In genomic region chr2:136513806-136514205, GRCm38 (mm10) we compare ENCODE assay signal across 20 mouse cellular contexts. TPM values are rescaled to one million over a fixed set of nuclear protein-coding genes. Genes with fewer than 3 reads are reported as not detected.
A peak's percentile ranks its signal among the peaks of the same experiment; 100 is the strongest.
DNase-seq lines count a peak whose midpoint lies in the region; ATAC-seq and TF ChIP-seq lines count a peak whose summit lies in the region.
"Had no signal": no experiment of that assay in that cellular context is flagged by ENCODE, and none has a peak within 500 bp of the region (broad histone marks: within the 10 kb centered on the region; RNA-seq: fewer than 3 reads in every experiment).

No protein-coding gene starts in this region.

- 0 out of 2 replicates have a peak, but pooled peaks cover 3% of the 10 kb centered on the region for H3K4me1 ChIP-seq in limb, embryonic 14.5 days (ENCODE audit: control insufficient read depth, insufficient read depth, low read length)
- no peaks in the 10 kb centered on the region for H3K4me1 ChIP-seq in limb, embryonic 10.5 days
- peaks cover 3% of the 10 kb centered on the region; the same call in 1 of the 2 replicates for H3K4me1 ChIP-seq in embryonic facial prominence, embryonic 15.5 days
- H3K4me1 ChIP-seq in midbrain, embryonic 10.5 days, result peaks cover 11% of the 10 kb centered on the region; the same call in 1 of the 2 replicates

- no peaks in the 10 kb centered on the region for H3K9me3 ChIP-seq in limb, embryonic 14.5 days (ENCODE audit: control insufficient read depth, low read length)
- no peaks in the 10 kb centered on the region for H3K9me3 ChIP-seq in limb, embryonic 10.5 days (replicated peaks)
- no peaks in the 10 kb centered on the region for H3K9me3 ChIP-seq in embryonic facial prominence, embryonic 15.5 days (replicated peaks)
- no peaks in the 10 kb centered on the region for H3K9me3 ChIP-seq in midbrain, embryonic 10.5 days (replicated peaks)
- H3K9me3 ChIP-seq: forebrain, embryonic 13.5 days; forebrain, embryonic 15.5 days had no signal

- H3K27ac ChIP-seq in limb, embryonic 14.5 days (replicated peaks; ENCODE audit: low read depth, low read length), result 0 out of 2 replicates have a peak overlapping the region, but pooled peaks have one; percentile 39
- H3K27ac ChIP-seq in limb, embryonic 10.5 days, result no peak overlapping the region
- peak overlapping the region; percentile 65; the same call in 1 of the 2 replicates for H3K27ac ChIP-seq in embryonic facial prominence, embryonic 15.5 days (replicated peaks)
- no peak overlapping the region for H3K27ac ChIP-seq in midbrain, embryonic 10.5 days (replicated peaks)
- H3K27ac ChIP-seq: forebrain, embryonic 13.5 days; forebrain, embryonic 15.5 days had no signal

- no peak overlapping the region for H3K9ac ChIP-seq in limb, embryonic 14.5 days (ENCODE audit: low read depth, low read length, severe bottlenecking)
- H3K9ac ChIP-seq in embryonic facial prominence, embryonic 15.5 days, result no peak overlapping the region
- H3K9ac ChIP-seq: forebrain, embryonic 13.5 days; forebrain, embryonic 15.5 days; forebrain, postnatal 0 days had no signal

- DNase-seq in limb, embryonic 14.5 days (ENCODE audit: low spot score), result peak; percentile 91
- no peak for DNase-seq in limb, embryonic 10.5 days (ENCODE audit: low spot score)
- peak; percentile 78 for DNase-seq in NIH3T3 (ENCODE audit: low read depth)
- peak; percentile 52 for DNase-seq in adipocyte (ENCODE audit: low spot score)
- DNase-seq in frontal cortex, adult 2 months (ENCODE audit: extremely low spot score in 1 of 2, low spot score in 1 of 2), result no peak
- no peak for DNase-seq in neural tube, embryonic 10.5 days (ENCODE audit: extremely low spot score, low spot score)
- no peak for DNase-seq in midbrain, embryonic 10.5 days (ENCODE audit: low spot score)
- DNase-seq: adrenal gland, adult 8-10 months; adrenal gland, postnatal 14 days; adrenal gland, postnatal 36 days; cerebellum, adult 11-12 months; cerebellum, adult 2 months; cerebellum, adult 9-10 months; cerebellum, postnatal 25 days; forebrain, postnatal 0 days had no signal

- no peak overlapping the region for H3K4me2 ChIP-seq in limb, embryonic 14.5 days (replicated peaks; ENCODE audit: low read depth, low read length, severe bottlenecking)
- H3K4me2 ChIP-seq in embryonic facial prominence, embryonic 15.5 days (replicated peaks), result no peak overlapping the region
- H3K4me2 ChIP-seq: forebrain, embryonic 13.5 days; forebrain, embryonic 15.5 days had no signal

- no peak for TF ChIP-seq POLR2A in limb, embryonic 14.5 days (IDR thresholded peaks at IDR 0.05; ENCODE audit: borderline replicate concordance, extremely low read depth, insufficient read depth, insufficient read length)

- H3K4me3 ChIP-seq in limb, embryonic 14.5 days (replicated peaks; ENCODE audit: low read length), result no peak overlapping the region
- H3K4me3 ChIP-seq in limb, embryonic 10.5 days, result no peak overlapping the region
- H3K4me3 ChIP-seq in embryonic facial prominence, embryonic 15.5 days (replicated peaks), result no peak overlapping the region
- H3K4me3 ChIP-seq in midbrain, embryonic 10.5 days, result no peak overlapping the region
- H3K4me3 ChIP-seq: forebrain, embryonic 13.5 days; forebrain, embryonic 15.5 days had no signal

- H3K27me3 ChIP-seq in limb, embryonic 14.5 days (ENCODE audit: control insufficient read depth, insufficient read depth, low read length), result no peaks in the 10 kb centered on the region
- H3K27me3 ChIP-seq in limb, embryonic 10.5 days (ENCODE audit: low read depth, poor library complexity, severe bottlenecking), result no peaks in the 10 kb centered on the region
- no peaks in the 10 kb centered on the region for H3K27me3 ChIP-seq in embryonic facial prominence, embryonic 15.5 days
- H3K27me3 ChIP-seq in midbrain, embryonic 10.5 days (ENCODE audit: low read depth, poor library complexity, severe bottlenecking), result peaks cover 27% of the 10 kb centered on the region
- H3K27me3 ChIP-seq: forebrain, embryonic 15.5 days had no signal

- H3K36me3 ChIP-seq in limb, embryonic 14.5 days (ENCODE audit: control insufficient read depth, insufficient read depth, low read length), result no peaks in the 10 kb centered on the region
- no peaks in the 10 kb centered on the region for H3K36me3 ChIP-seq in limb, embryonic 10.5 days
- H3K36me3 ChIP-seq in embryonic facial prominence, embryonic 15.5 days, result no peaks in the 10 kb centered on the region
- no peaks in the 10 kb centered on the region for H3K36me3 ChIP-seq in midbrain, embryonic 10.5 days
- H3K36me3 ChIP-seq: forebrain, embryonic 15.5 days had no signal

- 0 out of 2 replicates have a peak, but pooled peaks have one; percentile 17 for ATAC-seq in limb, embryonic 14.5 days (ENCODE audit: low FRiP score, low read depth)
- ATAC-seq in embryonic facial prominence, embryonic 15.5 days (ENCODE audit: insufficient number of reproducible peaks, low FRiP score, low TSS enrichment, low read depth), result no peak
- ATAC-seq: forebrain, embryonic 13.5 days; forebrain, embryonic 15.5 days; forebrain, postnatal 0 days; Patski had no signal

- WGBS in limb, embryonic 14.5 days, result 35% methylated on average over 3 of the region's 3 CpGs
- WGBS in limb, embryonic 10.5 days, result 84% methylated on average over 3 of the region's 3 CpGs
- WGBS in embryonic facial prominence, embryonic 15.5 days, result 28% methylated on average over 3 of the region's 3 CpGs
- 87% methylated on average over 3 of the region's 3 CpGs for WGBS in midbrain, embryonic 10.5 days

RNA-seq across cellular contexts. Expression of gene Ankef1, which starts 12.1 kb away (rescaled TPM):
- 0.18 and 0.25 TPM in 2 replicates for polyA plus RNA-seq in limb, embryonic 14.5 days (2012; rRNA removed)
- polyA plus RNA-seq in limb, embryonic 14.5 days (2014; fragmentation: Nextera tagmentation; extraction: Ambion mirVana), result 0.29 and 0.91 TPM in 2 replicates
- 0.28 and 0.29 TPM in 2 replicates for polyA plus RNA-seq in limb, embryonic 10.5 days (2016; fragmentation: Nextera tagmentation; extraction: Ambion mirVana)
- polyA plus RNA-seq in embryonic facial prominence, embryonic 15.5 days (2015; fragmentation: Nextera tagmentation; extraction: Ambion mirVana), result 0.62 and 1.3 TPM in 2 replicates
- 0.55 and 0.56 TPM in 2 replicates for polyA plus RNA-seq in frontal cortex, adult 2 months (2012; rRNA removed)
- 0.65 TPM in 2 replicates for polyA plus RNA-seq in midbrain, embryonic 10.5 days (2016; fragmentation: Nextera tagmentation; extraction: Ambion mirVana)
- polyA plus RNA-seq: C2C12, Patski had no signal

Comparison
In these comparisons a context has a peak if more than half of its experiments do, and no peak if none do; other contexts are left out.
1. DNase-seq: peak in limb, embryonic 14.5 days (single experiment), NIH3T3 (single experiment) and adipocyte (single experiment); none in limb, embryonic 10.5 days (single experiment), frontal cortex, adult 2 months (0 of 2), neural tube, embryonic 10.5 days (single experiment) and midbrain, embryonic 10.5 days (single experiment).
2. H3K27ac ChIP-seq: peak in limb, embryonic 14.5 days (single experiment) and embryonic facial prominence, embryonic 15.5 days (single experiment); none in limb, embryonic 10.5 days (single experiment) and midbrain, embryonic 10.5 days (single experiment).